ENCODE assay signal across 26 mouse cellular contexts in genomic region chr17:64016606-64017005, GRCm38 (mm10).
"Had no signal": no experiment of that assay in that cellular context is flagged by ENCODE, and none has a peak within 500 bp of the region (broad histone marks: within the 10 kb centered on the region; RNA-seq: fewer than 3 reads in every experiment).

No protein-coding gene starts in this region.

- H3K4me1 ChIP-seq: limb, embryonic 10.5 days; limb, embryonic 15.5 days; lung, embryonic 15.5 days; midbrain, embryonic 13.5 days; midbrain, embryonic 15.5 days had no signal

- H3K4me3 ChIP-seq: limb, embryonic 10.5 days; limb, embryonic 12.5 days; limb, embryonic 13.5 days; limb, embryonic 15.5 days; liver, embryonic 12.5 days; liver, embryonic 13.5 days; liver, embryonic 15.5 days; lung, embryonic 15.5 days; megakaryocyte, embryonic 14.5 days; midbrain, embryonic 12.5 days; midbrain, embryonic 13.5 days; midbrain, embryonic 15.5 days; myocyte had no signal

- DNase-seq: left cerebral cortex, postnatal 4 days; liver; liver, embryonic 13.5 days; liver, postnatal 0 days; lung, adult 18-20 months; lung, adult 2 months; lung, embryonic 14.5 days; lung, postnatal 10 days; lung, postnatal 14 days; lung, postnatal 36 days; lung, postnatal 4 days; midbrain, embryonic 14.5 days had no signal

- H3K27ac ChIP-seq: limb, embryonic 10.5 days; limb, embryonic 12.5 days; limb, embryonic 13.5 days; limb, embryonic 15.5 days; liver, embryonic 12.5 days; liver, embryonic 13.5 days; liver, embryonic 14.5 days; liver, embryonic 15.5 days; lung, embryonic 15.5 days; macrophage; midbrain, embryonic 12.5 days; midbrain, embryonic 13.5 days; midbrain, embryonic 15.5 days had no signal

- H3K27me3 ChIP-seq: limb, embryonic 12.5 days; limb, embryonic 13.5 days; limb, embryonic 15.5 days; liver, embryonic 12.5 days; liver, embryonic 13.5 days; liver, embryonic 15.5 days; lung, embryonic 15.5 days; megakaryocyte, embryonic 14.5 days; midbrain, embryonic 12.5 days; midbrain, embryonic 13.5 days; midbrain, embryonic 15.5 days had no signal

- H3K9me3 ChIP-seq: limb, embryonic 10.5 days; limb, embryonic 12.5 days; limb, embryonic 13.5 days; limb, embryonic 15.5 days; liver, embryonic 12.5 days; liver, embryonic 13.5 days; liver, embryonic 15.5 days; lung, embryonic 15.5 days; megakaryocyte, embryonic 14.5 days; midbrain, embryonic 12.5 days; midbrain, embryonic 13.5 days; midbrain, embryonic 15.5 days had no signal

- H3K36me3 ChIP-seq: limb, embryonic 10.5 days; limb, embryonic 12.5 days; limb, embryonic 13.5 days; limb, embryonic 15.5 days; liver, embryonic 12.5 days; liver, embryonic 13.5 days; liver, embryonic 15.5 days; lung, embryonic 15.5 days; midbrain, embryonic 12.5 days; midbrain, embryonic 13.5 days; midbrain, embryonic 15.5 days had no signal
